Mouse (Mus musculus) midbrain, embryonic 10.5 days (tissue): ENCODE measurements around the gene Gnai3. TPM values are rescaled to one million over a fixed set of nuclear protein-coding genes. Genes with fewer than 3 reads are reported as not detected.

ENCODE experiments used
- DNase-seq: peaks from one replicate; pipeline ENCODE4 v3.0.0-alpha.2; 2017; ENCODE audit warnings: low spot score
- H3K27ac ChIP-seq: fragments of 300-500 bp; sonication (generic); replicated peaks from 2 replicates; pipeline ENCODE4 v1.5.1; 2016; ENCODE audit warnings: mild to moderate bottlenecking
- H3K27me3 ChIP-seq: fragments of 300-500 bp; sonication (generic); 2 replicates; pipeline ENCODE4 v1.6.1; 2016; ENCODE audit warnings: low read depth, mild to moderate bottlenecking; ENCODE audit not compliant: poor library complexity, severe bottlenecking
- H3K36me3 ChIP-seq: fragments of 300-500 bp; sonication (generic); 2 replicates; pipeline ENCODE4 v1.6.1; 2016; ENCODE audit warnings: mild to moderate bottlenecking, moderate library complexity
- H3K4me1 ChIP-seq: fragments of 300-500 bp; sonication (generic); 2 replicates; pipeline ENCODE4 v1.6.1; 2016
- H3K4me3 ChIP-seq: fragments of 300-500 bp; sonication (generic); 2 replicates; pipeline ENCODE4 v1.5.1; 2016; ENCODE audit warnings: mild to moderate bottlenecking, moderate library complexity
- H3K9me3 ChIP-seq: fragments of 300-500 bp; sonication (generic); replicated peaks from 2 replicates; pipeline ENCODE4 v1.6.1; 2016; ENCODE audit warnings: mild to moderate bottlenecking
- WGBS: fragments of 180-500 bp; shearing (Covaris S2); methylation state at CpG from one replicate; pipeline ENCODE4 v1.1.7; 2016; 5-methylcytosine and 5-hydroxymethylcytosine counted together
- polyA plus RNA-seq: library from polyadenylated mRNA; unstranded; fragments of >200 nt; fragmentation: Nextera tagmentation; extraction: Ambion mirVana; gene quantifications from 2 replicates; pipeline ENCODE4 v1.2.1, GENCODE M21; 2016

The Gnai3 gene
- polyA plus RNA-seq, 1 experiment from 2014 or later: 204 TPM

DNA sequence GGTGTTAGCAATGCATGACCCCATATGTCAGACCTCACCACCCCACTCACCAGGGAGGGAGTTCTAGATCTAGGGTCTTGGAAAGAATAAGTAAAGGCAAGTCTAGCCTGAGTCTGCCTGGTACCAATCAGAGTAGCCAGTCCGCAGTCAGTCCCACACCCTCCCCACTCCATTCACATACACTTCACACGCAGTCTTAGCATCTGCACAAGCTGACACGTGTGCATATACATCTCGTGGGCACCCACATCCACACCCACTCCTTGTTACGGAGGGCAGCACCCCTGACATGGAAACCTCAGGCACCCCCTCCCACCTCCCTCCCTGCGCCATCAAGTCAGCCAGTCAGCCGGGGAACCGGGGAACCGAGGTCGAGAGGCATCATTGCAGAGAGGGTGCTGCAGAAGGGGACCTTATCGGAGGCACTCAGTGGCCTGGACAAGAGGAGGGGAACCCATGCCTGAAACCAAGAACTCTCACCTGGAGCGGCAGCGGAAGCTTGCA, 61.1 kb downstream of the Gnai3 start:
- no peak for DNase-seq
- Histone ChIP-seq H3K4me1 (peaks cover 75% of the 10 kb centered on the region), H3K27me3 (peaks cover 17% of the 10 kb centered on the region), H3K27ac (peak overlapping the region; percentile 94), H3K36me3 (peaks cover 12% of the 10 kb centered on the region), H3K9me3 (no peaks in the 10 kb centered on the region), H3K4me3 (peak overlapping the region; percentile 91)
- WGBS: 22% methylated on average over 13 of the region's 13 CpGs

DNA sequence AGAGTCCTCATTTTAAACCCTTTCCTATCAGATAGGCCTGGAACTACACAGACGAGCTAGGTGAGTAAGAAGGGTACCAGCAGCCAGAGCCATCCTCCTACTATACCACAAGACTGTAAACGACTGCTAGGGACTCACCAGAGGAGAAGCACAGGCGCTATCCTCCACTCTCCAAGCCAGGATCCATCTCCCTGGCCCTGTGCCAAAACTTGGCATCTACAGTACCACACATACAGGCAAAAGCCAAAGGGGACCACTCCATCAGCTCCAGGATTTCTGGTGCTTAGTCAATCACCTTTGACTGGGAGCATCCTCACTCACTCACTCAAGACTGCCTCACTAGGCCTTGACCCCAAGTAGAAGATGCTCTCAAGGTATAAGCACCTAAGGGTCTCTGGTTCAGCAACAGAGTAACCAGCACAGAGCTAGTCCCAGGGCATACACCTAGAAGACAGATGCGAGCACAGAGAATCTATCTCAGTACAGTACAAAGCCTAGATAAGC, 62.0 kb downstream of the Gnai3 start:
- 83% methylated on average over 4 of the region's 4 CpGs for WGBS
- H3K27me3 ChIP-seq: peaks cover 8% of the 10 kb centered on the region; the same call in 1 of the 2 replicates
- H3K4me3 ChIP-seq: peak overlapping the region; percentile 91; the same call in 1 of the 2 replicates
- H3K27ac ChIP-seq: no peak overlapping the region
- H3K36me3 ChIP-seq: peaks cover 20% of the 10 kb centered on the region
- DNase-seq: no peak
- H3K9me3 ChIP-seq: no peaks in the 10 kb centered on the region
- H3K4me1 ChIP-seq: peaks cover 68% of the 10 kb centered on the region

- WGBS: 64% methylated on average over 2 of the region's 2 CpGs
- DNase-seq: no peak
- Histone ChIP-seq H3K4me1 (peaks cover 64% of the 10 kb centered on the region), H3K9me3 (no peaks in the 10 kb centered on the region), H3K27me3 (peaks cover 5% of the 10 kb centered on the region; the same call in 1 of the 2 replicates), H3K36me3 (peaks cover 27% of the 10 kb centered on the region), H3K4me3 (no peak overlapping the region; the same call in 1 of the 2 replicates), H3K27ac (peak overlapping the region; percentile 71; the same call in 1 of the 2 replicates)
Measured at GRCm38 (mm10) chr3:108083161-108083560, 62.8 kb downstream of the Gnai3 start.

GRCm38 (mm10) chr3:108082251-108082875, 63.6 kb downstream of the Gnai3 start:
- Histone ChIP-seq H3K27ac (peak overlapping the region; percentile 71), H3K27me3 (peaks cover 3% of the 10 kb centered on the region; the same call in 1 of the 2 replicates), H3K4me3 (peak overlapping the region; percentile 23; the same call in 1 of the 2 replicates), H3K9me3 (no peaks in the 10 kb centered on the region), H3K36me3 (peaks cover 35% of the 10 kb centered on the region), H3K4me1 (peaks cover 63% of the 10 kb centered on the region)
- DNase-seq: peak; percentile 29
- 71% methylated on average over 1 of the region's 1 CpGs for WGBS

DNA sequence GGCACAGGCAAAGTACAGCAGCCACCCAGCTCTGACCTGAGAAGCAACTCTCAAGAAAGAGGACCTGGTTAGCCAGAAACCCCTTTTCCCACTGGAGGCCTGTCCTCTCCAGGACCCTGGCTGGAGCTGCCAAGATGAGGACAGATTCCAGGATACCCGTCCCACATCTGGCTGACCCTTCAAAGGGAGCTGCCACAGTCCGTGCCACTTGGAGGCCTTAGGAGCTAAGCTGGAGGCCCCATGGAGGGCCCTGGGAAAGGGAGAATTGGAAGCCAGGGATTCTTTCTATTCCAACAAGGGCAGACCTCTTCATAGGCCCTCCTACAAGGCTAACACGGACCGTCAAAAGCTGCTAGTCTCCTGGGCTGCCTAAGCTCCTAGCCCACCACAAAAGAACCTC, 64.3 kb downstream of the Gnai3 start:
- no peak for DNase-seq
- Histone ChIP-seq H3K27ac (peak overlapping the region; percentile 71), H3K27me3 (no peaks in the 10 kb centered on the region), H3K9me3 (no peaks in the 10 kb centered on the region), H3K36me3 (peaks cover 42% of the 10 kb centered on the region), H3K4me1 (peaks cover 56% of the 10 kb centered on the region), H3K4me3 (peak overlapping the region; percentile 23; the same call in 1 of the 2 replicates)
- 61% methylated on average over 4 of the region's 4 CpGs for WGBS

GRCm38 (mm10) chr3:108076836-108077235, 69.1 kb downstream of the Gnai3 start:
- no peak for DNase-seq
- Histone ChIP-seq H3K27me3 (no peaks in the 10 kb centered on the region), H3K9me3 (no peaks in the 10 kb centered on the region), H3K4me1 (peaks cover 13% of the 10 kb centered on the region), H3K4me3 (no peak overlapping the region), H3K27ac (no peak overlapping the region), H3K36me3 (peaks cover 83% of the 10 kb centered on the region)
- 92% methylated on average over 9 of the region's 9 CpGs for WGBS

DNA sequence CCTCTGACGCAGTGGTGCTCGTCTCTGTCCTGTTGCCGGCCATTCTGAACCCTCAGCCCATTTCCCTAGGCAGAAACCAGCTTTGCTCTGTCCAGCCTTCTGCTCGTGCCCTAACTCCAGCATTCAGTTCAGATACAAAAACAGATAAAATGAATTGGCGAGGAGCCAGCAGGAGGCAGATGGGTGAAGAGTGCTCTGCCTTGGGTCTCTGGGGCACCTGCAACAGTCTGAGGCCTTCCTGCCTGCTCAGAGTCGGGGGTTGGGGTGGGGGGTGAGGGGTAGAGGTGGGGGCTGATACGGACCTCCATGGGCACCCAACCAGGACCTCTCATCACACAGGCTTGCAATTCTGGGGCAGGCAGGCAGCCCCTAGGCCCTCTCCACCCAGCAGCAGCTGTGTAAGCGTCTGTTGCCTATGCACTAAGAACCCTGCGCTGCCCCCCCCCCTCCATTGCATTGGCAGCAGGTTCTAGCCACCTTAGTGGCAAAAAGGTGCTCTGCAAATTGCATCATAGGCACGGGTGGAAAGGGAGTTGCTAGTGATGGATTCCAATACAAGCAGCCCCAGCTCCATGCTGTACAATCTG, 72.9 kb downstream of the Gnai3 start:
- 80% methylated on average over 10 of the region's 10 CpGs for WGBS
- Histone ChIP-seq H3K4me3 (no peak overlapping the region), H3K36me3 (peaks cover 56% of the 10 kb centered on the region), H3K4me1 (peaks cover 5% of the 10 kb centered on the region; the same call in 1 of the 2 replicates), H3K27ac (no peak overlapping the region), H3K27me3 (no peaks in the 10 kb centered on the region), H3K9me3 (no peaks in the 10 kb centered on the region)
- no peak for DNase-seq

- Histone ChIP-seq H3K36me3 (peaks cover 31% of the 10 kb centered on the region), H3K4me3 (no peak overlapping the region), H3K27ac (no peak overlapping the region), H3K4me1 (peaks cover 5% of the 10 kb centered on the region; the same call in 1 of the 2 replicates), H3K9me3 (no peaks in the 10 kb centered on the region), H3K27me3 (no peaks in the 10 kb centered on the region)
- DNase-seq: peak; percentile 51
- 69% methylated on average over 10 of the region's 10 CpGs for WGBS
Measured at GRCm38 (mm10) chr3:108070295-108071293, 75.4 kb downstream of the Gnai3 start.

DNA sequence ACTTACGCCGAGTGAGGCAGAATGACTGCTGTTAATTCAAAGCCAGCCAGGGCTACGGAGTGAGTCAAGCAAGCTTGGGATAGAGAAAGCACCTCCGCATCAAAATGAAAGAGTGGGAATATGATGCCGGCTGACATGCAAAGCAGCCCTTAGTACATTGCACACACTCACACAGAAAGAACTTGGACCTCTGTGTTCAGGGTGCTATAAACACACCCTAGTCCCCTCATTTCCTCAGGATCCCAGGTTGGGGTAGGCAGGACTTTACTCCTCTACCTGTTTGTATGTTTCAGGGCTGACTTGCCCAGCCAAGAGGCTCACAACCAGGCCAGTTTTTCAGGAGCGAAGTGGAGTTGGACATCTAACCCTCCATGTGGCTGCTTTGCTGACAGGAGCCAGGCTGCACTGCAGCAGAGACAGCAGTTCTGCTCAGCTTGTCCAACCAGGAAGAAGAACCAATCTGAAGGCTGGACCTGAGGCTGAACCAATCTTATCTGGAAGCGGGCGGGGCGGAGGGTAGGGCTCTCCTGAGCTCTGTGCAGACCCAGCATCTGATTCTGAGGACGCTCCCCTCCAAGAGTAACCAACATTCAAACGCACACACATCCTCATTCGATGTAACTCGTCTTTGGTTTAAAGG, 76.6 kb downstream of the Gnai3 start:
- no peak overlapping the region for H3K27ac ChIP-seq
- H3K4me1 ChIP-seq: peaks cover 5% of the 10 kb centered on the region; the same call in 1 of the 2 replicates
- H3K36me3 ChIP-seq: peaks cover 18% of the 10 kb centered on the region
- DNase-seq: no peak
- no peaks in the 10 kb centered on the region for H3K27me3 ChIP-seq
- no peaks in the 10 kb centered on the region for H3K9me3 ChIP-seq
- 81% methylated on average over 13 of the region's 13 CpGs for WGBS
- no peak overlapping the region for H3K4me3 ChIP-seq

GRCm38 (mm10) chr3:108068826-108069225, 77.1 kb downstream of the Gnai3 start:
- Histone ChIP-seq H3K27me3 (no peaks in the 10 kb centered on the region), H3K4me1 (peaks cover 5% of the 10 kb centered on the region; the same call in 1 of the 2 replicates), H3K36me3 (peaks cover 13% of the 10 kb centered on the region), H3K9me3 (no peaks in the 10 kb centered on the region), H3K27ac (no peak overlapping the region), H3K4me3 (no peak overlapping the region)
- no peak for DNase-seq
- 43% methylated on average over 1 of the region's 1 CpGs for WGBS

GRCm38 (mm10) chr3:108067370-108067934, 78.5 kb downstream of the Gnai3 start:
- Histone ChIP-seq H3K27me3 (no peaks in the 10 kb centered on the region), H3K4me3 (no peak overlapping the region), H3K36me3 (no peaks in the 10 kb centered on the region), H3K9me3 (no peaks in the 10 kb centered on the region), H3K27ac (no peak overlapping the region), H3K4me1 (no peaks in the 10 kb centered on the region)
- WGBS: 81% methylated on average over 6 of the region's 6 CpGs
- no peak for DNase-seq
